Mouse (Mus musculus) testis, postnatal 14 days (tissue): ENCODE measurements around the gene Rdh9.

ENCODE experiments used
- DNase-seq: peaks from one replicate; pipeline ENCODE4 v3.0.0; 2021; ENCODE audit warnings: low spot score

Rdh9 gene

DNA sequence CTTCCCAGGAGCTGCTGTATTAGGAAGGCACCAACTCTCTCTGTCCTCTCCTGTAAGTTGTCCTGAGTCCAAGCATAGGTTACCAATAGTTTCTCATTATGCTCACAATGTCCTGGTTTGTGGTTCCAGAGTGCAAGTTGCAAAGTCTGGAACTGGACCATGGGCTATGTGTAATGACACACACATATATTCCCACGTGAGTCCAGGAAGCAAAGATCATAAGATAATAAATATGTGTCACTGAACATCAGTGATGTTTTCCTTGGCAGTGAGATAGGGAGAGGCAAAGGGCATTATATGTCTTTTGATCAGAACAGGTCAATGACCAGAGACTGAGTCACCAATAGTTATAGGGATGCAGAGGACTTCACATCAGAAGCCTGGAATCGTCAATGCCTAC lies at the start of gene Rdh9:
Gene Rdh9, plus strand, starts transcription at position 376 of the 400 bp plus-strand sequence.
- DNase-seq, result no peak

GRCm38 (mm10) chr10:127728437-127728836 lies 47.7 kb upstream of the Rdh9 start:
- no peak for DNase-seq

DNA sequence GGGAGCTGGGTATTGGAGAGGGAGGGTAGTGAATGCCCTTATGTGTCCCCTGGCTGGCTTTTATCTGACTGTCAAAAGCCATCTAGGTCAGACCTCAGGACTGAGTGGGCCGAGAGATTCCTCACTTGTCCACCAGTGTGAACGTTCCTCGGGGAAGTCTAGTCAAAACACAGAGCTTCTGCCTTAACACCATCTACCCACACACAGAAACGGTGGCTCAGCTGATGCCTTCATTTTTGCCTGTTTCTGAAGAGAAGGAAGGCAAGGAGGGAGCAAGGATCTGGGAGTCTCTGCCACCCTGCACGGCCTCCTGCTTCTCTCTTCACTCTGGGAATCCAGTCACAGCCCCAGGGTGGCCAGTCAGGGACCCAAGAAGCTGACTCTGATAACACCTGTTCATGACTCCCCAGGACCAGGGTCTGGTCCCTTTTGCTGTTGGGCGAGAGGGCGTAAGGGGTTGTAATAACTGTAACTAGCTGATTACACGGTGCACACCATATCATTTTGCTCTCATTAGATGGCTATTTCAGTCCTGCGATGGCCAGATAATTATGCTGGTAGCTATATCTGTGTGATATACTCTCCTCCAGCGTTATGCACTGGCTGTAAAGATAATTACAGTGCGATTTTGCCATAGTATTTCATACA lies 45.8 kb upstream of the Rdh9 start:
- DNase-seq, result no peak

- DNase-seq, result no peak
These were observed 45.3 kb upstream of the Rdh9 start for GRCm38 (mm10) chr10:127730933-127731310.

DNA sequence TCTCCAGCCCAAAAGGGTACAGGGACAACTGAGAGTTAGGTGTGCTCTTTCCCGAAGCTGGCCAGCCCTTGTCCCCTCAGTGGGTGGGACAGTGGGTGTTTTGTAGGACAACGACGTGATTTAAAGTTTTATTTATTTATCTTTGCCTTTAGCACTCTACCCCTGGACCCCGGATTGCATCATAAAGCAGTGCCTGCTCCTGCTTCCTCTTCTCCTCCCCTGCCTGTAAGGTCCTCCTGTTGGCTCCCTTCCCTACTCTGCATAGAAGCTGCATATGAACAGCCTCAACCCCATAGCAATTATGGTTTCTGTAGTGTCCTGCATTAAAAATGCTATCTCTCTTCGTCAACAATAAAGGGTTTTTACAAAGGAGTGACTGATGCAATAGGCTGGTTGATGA lies 44.8 kb upstream of the Rdh9 start:
- no peak for DNase-seq

DNA sequence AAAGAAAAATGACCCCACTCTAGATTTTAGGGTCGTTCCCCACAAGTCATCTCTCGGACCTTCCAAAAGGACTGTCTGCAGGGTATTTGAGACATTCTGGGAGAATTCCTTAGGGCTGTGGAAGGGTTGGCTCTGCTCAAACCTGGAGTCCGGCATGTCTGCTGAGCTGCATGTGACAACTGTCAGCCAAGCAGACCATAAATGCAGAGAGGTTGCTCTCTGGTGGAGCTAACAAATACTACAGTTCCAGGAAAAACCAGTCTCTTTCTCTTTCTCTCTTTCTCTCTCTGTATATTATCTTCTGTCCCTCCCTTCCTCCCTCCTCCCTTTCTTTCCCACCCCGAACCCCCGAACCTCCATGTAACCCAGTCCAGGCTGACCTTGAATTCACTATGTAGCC lies 41.8 kb upstream of the Rdh9 start:
- DNase-seq, result no peak

GRCm38 (mm10) chr10:127736266-127736665 lies 39.9 kb upstream of the Rdh9 start:
- no peak for DNase-seq

DNA sequence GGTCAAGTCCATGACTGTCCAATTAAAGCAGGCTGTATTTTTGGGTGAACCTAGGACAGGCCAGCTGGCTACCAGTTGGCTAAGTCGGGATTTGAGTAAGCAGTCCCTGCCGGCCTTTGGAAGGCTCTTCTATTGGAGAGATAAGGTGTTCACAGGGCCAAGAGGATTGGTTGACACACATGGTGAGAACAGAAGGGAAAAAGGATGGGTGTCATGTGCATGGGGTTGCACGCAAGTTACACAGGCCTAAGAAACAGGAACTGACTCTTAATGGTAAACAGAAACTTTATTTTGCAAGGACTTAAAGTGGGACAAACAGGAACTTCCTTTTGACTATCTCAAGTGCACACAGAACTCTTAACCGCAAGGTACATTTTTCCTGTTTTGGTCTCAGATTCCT lies 39.3 kb upstream of the Rdh9 start:
- DNase-seq, result no peak

GRCm38 (mm10) chr10:127737552-127737951 lies 38.6 kb upstream of the Rdh9 start:
- no peak for DNase-seq

- DNase-seq, result no peak
These were observed 37.9 kb upstream of the Rdh9 start for GRCm38 (mm10) chr10:127738151-127738882.

- peak; percentile 81 for DNase-seq
These were observed 37.0 kb upstream of the Rdh9 start, which contains the start of gene Zbtb39 for GRCm38 (mm10) chr10:127739083-127739660. TSS of gene Zbtb39 (plus strand) at chr10:127739538.

DNA sequence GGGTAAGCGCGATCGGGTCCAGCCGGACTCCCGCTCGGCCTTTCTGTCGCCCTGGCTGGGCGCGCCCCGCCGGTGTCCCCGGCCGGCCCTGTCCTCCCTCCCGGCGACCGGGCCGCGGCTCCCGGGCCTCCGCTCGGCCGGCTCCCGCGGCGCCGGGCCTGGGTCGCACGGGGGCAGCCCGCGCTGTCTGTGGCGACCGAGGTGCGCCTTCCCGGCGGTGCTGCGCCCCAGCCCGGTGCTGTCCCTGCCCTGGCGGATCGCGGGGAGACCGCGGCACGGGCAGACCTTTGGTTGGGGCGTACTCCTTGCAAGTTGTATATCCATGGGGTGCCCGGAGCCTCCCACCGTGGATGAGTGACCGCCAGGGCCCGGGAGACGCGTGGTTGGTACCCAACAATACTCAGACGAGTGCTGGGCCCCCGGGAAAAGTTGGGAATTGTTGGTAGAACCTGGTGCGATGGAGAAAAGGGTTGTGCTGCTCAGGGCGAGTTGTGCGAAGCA lies 36.5 kb upstream of the Rdh9 start:
- DNase-seq, result peak; percentile 26

GRCm38 (mm10) chr10:127744661-127745060 lies 31.5 kb upstream of the Rdh9 start:
- DNase-seq, result no peak

DNA sequence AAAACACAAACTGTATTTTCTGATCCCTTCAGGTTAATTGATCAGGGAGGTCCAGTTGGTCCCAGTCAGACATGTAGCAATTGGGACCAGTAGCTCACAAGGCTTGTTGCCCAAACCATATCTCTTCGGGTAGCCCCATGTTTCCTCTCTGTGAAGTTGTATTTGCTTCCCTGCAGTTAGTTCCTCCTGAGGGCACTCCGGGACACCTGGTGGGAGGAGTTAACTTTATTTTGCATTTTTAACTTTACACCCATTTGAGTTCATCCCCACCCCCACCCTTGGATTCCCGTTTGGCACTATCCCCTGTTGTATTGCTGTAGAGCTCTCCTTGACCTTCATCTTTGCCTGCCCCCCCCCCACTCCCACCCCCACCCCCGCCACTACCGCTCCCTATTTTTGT lies 30.3 kb upstream of the Rdh9 start:
- DNase-seq, result no peak

GRCm38 (mm10) chr10:127747254-127747653 lies 28.9 kb upstream of the Rdh9 start:
- no peak for DNase-seq

GRCm38 (mm10) chr10:127748847-127749612 lies 27.2 kb upstream of the Rdh9 start:
- DNase-seq, result peak; percentile 71

GRCm38 (mm10) chr10:127750136-127750777 lies 25.9 kb upstream of the Rdh9 start:
- DNase-seq, result no peak

GRCm38 (mm10) chr10:127751548-127751947 lies 24.6 kb upstream of the Rdh9 start, which contains the start of gene Gpr182:
TSS of gene Gpr182 (minus strand) at chr10:127751732.
- no peak for DNase-seq

GRCm38 (mm10) chr10:127754566-127755166 lies 21.5 kb upstream of the Rdh9 start:
- peak; percentile 86 for DNase-seq

GRCm38 (mm10) chr10:127755246-127755645 lies 20.9 kb upstream of the Rdh9 start:
- no peak for DNase-seq

DNA sequence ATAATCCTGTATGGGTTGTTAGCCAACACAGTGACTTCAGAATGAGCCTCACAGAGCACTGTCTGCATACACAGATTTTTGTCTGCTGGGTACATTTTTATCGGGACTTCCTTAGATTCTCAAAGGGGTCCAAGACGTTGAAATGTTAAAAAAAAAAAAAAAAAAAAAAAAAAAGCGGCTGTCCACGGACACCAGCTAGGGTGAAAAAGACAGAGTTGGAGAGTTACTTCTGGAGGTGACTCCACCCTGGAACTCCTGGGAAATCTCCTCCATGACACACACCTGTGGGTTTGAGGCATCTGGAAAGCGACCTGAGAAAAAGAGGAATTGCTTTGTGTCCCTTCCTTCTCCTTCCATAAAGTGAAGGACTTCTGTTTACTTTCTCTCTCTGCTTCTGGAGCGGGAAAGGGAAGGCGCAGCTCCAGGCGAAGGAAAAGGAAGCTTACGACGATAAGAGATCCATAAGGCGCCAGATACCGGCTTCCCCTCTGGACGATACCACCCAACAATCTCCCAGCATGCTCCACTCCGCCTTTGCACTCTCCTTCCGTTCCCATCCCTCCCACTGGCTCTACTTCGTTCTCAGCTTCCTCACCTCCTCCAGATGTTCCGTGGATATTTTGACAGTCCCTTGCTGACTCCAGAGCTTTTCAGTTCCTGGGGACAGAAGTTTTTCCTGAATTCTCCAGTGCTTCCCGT lies 20.3 kb upstream of the Rdh9 start:
- no peak for DNase-seq
